In genomic region chr2:124612727-124613510, GRCm38 (mm10) we compare ENCODE assay signal across 8 mouse cellular contexts.
A peak's percentile ranks its signal among the peaks of the same experiment; 100 is the strongest.
DNase-seq lines count a peak whose midpoint lies in the region; ATAC-seq and TF ChIP-seq lines count a peak whose summit lies in the region.
"Had no signal": no experiment of that assay in that cellular context is flagged by ENCODE, and none has a peak within 500 bp of the region (broad histone marks: within the 10 kb centered on the region; RNA-seq: fewer than 3 reads in every experiment).

No protein-coding gene starts in this region.

- no peak for DNase-seq in lung, postnatal 25 days (ENCODE audit: low spot score)
- DNase-seq in hindbrain, embryonic 11.5 days (ENCODE audit: low spot score) = peak; percentile 35
- DNase-seq in liver, embryonic 14.5 days (ENCODE audit: low read depth in 3 of 3, low spot score in 3 of 3) = no peak
- no peak for DNase-seq in right cerebral cortex, adult 18-20 months
- DNase-seq in adipocyte (ENCODE audit: low spot score) = no peak
- DNase-seq: right cerebral cortex, postnatal 25 days had no signal

- H3K27me3 ChIP-seq in lung, embryonic 15.5 days = peaks cover 7% of the 10 kb centered on the region; the same call in 1 of the 2 replicates
- H3K27me3 ChIP-seq in hindbrain, embryonic 11.5 days (ENCODE audit: control insufficient read depth, insufficient read depth, low read length) = peaks cover 3% of the 10 kb centered on the region; the same call in 1 of the 2 replicates
- peaks cover 27% of the 10 kb centered on the region for H3K27me3 ChIP-seq in liver, embryonic 14.5 days (ENCODE audit: control insufficient read depth, insufficient read depth, low read length)
- H3K27me3 ChIP-seq in stomach, embryonic 16.5 days (ENCODE audit: control insufficient read depth, insufficient read depth, low read length) = no peaks in the 10 kb centered on the region

- peak overlapping the region; percentile 80 for H3K4me3 ChIP-seq in lung, embryonic 15.5 days
- peak overlapping the region; percentile 80 for H3K4me3 ChIP-seq in hindbrain, embryonic 11.5 days (ENCODE audit: low read depth, low read length)
- H3K4me3 ChIP-seq in liver, embryonic 14.5 days (ENCODE audit: insufficient read depth in 1 of 2, low read depth in 2 of 2, low read length in 2 of 2) = peak overlapping the region; percentile 35 to 49
- H3K4me3 ChIP-seq in stomach, embryonic 16.5 days (replicated peaks; ENCODE audit: low read length) = peak overlapping the region; percentile 71

- no peak for ATAC-seq in lung, embryonic 15.5 days (ENCODE audit: borderline replicate concordance, extremely low read depth, low FRiP score, low TSS enrichment)
- ATAC-seq in hindbrain, embryonic 11.5 days (ENCODE audit: low FRiP score) = peak; percentile 36; the same call in 1 of the 2 replicates
- ATAC-seq in liver, embryonic 14.5 days (ENCODE audit: insufficient read depth) = no peak
- ATAC-seq in stomach, embryonic 16.5 days (ENCODE audit: insufficient read depth, low FRiP score) = no peak

- no peaks in the 10 kb centered on the region for H3K9me3 ChIP-seq in lung, embryonic 15.5 days
- H3K9me3 ChIP-seq in hindbrain, embryonic 11.5 days (ENCODE audit: control insufficient read depth, low read length) = no peaks in the 10 kb centered on the region
- H3K9me3 ChIP-seq in liver, embryonic 14.5 days (ENCODE audit: control insufficient read depth, low read length) = no peaks in the 10 kb centered on the region
- H3K9me3 ChIP-seq in stomach, embryonic 16.5 days (replicated peaks; ENCODE audit: control insufficient read depth, low read length) = no peaks in the 10 kb centered on the region

- no peak for TF ChIP-seq CTCF in liver, embryonic 14.5 days (IDR thresholded peaks at IDR 0.05; ENCODE audit: low read depth)

- no peak for TF ChIP-seq EP300 in liver, embryonic 14.5 days (IDR thresholded peaks at IDR 0.05; ENCODE audit: low read depth)

- peaks cover 45% of the 10 kb centered on the region for H3K4me1 ChIP-seq in lung, embryonic 15.5 days
- no peaks in the 10 kb centered on the region; the same call in 1 of the 2 replicates for H3K4me1 ChIP-seq in hindbrain, embryonic 11.5 days (replicated peaks; ENCODE audit: control insufficient read depth, insufficient read depth, low read length)
- H3K4me1 ChIP-seq in liver, embryonic 14.5 days (replicated peaks; ENCODE audit: control insufficient read depth in 2 of 2, insufficient read depth in 2 of 2, low read length in 1 of 2) = peaks cover 0 to 6% of the 10 kb centered on the region in 2 experiments; a peak in 2 of 4 replicates
- peaks cover 17% of the 10 kb centered on the region for H3K4me1 ChIP-seq in stomach, embryonic 16.5 days (ENCODE audit: control insufficient read depth, insufficient read depth, low read length)

- no peaks in the 10 kb centered on the region for H3K36me3 ChIP-seq in lung, embryonic 15.5 days
- no peaks in the 10 kb centered on the region for H3K36me3 ChIP-seq in hindbrain, embryonic 11.5 days (ENCODE audit: control insufficient read depth, insufficient read depth, low read length)
- H3K36me3 ChIP-seq in liver, embryonic 14.5 days (replicated peaks; ENCODE audit: control insufficient read depth, insufficient read depth, low read depth) = no peaks in the 10 kb centered on the region
- no peaks in the 10 kb centered on the region for H3K36me3 ChIP-seq in stomach, embryonic 16.5 days (ENCODE audit: control insufficient read depth, insufficient read depth, low read length)

- H3K9ac ChIP-seq in lung, embryonic 15.5 days = peak overlapping the region; percentile 2
- 0 out of 2 replicates have a peak overlapping the region, but pooled peaks have one; percentile 7 for H3K9ac ChIP-seq in hindbrain, embryonic 11.5 days (ENCODE audit: low read depth, low read length)
- H3K9ac ChIP-seq in liver, embryonic 14.5 days (replicated peaks) = no peak overlapping the region
- H3K9ac ChIP-seq in stomach, embryonic 16.5 days (ENCODE audit: low read length) = peak overlapping the region; percentile 56

- peak overlapping the region; percentile 31; the same call in 1 of the 2 replicates for H3K27ac ChIP-seq in lung, embryonic 15.5 days
- H3K27ac ChIP-seq in hindbrain, embryonic 11.5 days (ENCODE audit: low read depth, low read length) = 0 out of 2 replicates have a peak overlapping the region, but pooled peaks have one; percentile 11
- no peak overlapping the region for H3K27ac ChIP-seq in liver, embryonic 14.5 days
- H3K27ac ChIP-seq in stomach, embryonic 16.5 days (ENCODE audit: low read length) = no peak overlapping the region

- peak overlapping the region; percentile 90 for H3K4me2 ChIP-seq in lung, embryonic 15.5 days
- H3K4me2 ChIP-seq in hindbrain, embryonic 11.5 days (replicated peaks; ENCODE audit: low read depth, low read length) = peak overlapping the region; percentile 88
- peak overlapping the region; percentile 24 for H3K4me2 ChIP-seq in liver, embryonic 14.5 days (ENCODE audit: low read depth)
- H3K4me2 ChIP-seq in stomach, embryonic 16.5 days (ENCODE audit: low read depth, low read length) = peak overlapping the region; percentile 72

- WGBS in lung, embryonic 15.5 days = 33% methylated on average over 10 of the region's 10 CpGs
- WGBS in hindbrain, embryonic 11.5 days = 46% methylated on average over 10 of the region's 10 CpGs
- 58% methylated on average over 10 of the region's 10 CpGs for WGBS in liver, embryonic 14.5 days (ENCODE audit: insufficient replicate concordance)
- 57% methylated on average over 10 of the region's 10 CpGs for WGBS in stomach, embryonic 16.5 days

Comparison
In these comparisons a context has a peak if more than half of its experiments do, and no peak if none do; other contexts are left out.
1. H3K27ac ChIP-seq: peak in lung, embryonic 15.5 days (single experiment) and hindbrain, embryonic 11.5 days (single experiment); none in liver, embryonic 14.5 days (single experiment) and stomach, embryonic 16.5 days (single experiment).
2. H3K4me2 ChIP-seq: peak in every context shown above with its lines; median percentile 90 in lung, embryonic 15.5 days; 88 in hindbrain, embryonic 11.5 days; 72 in stomach, embryonic 16.5 days; 24 in liver, embryonic 14.5 days.
3. Peak in every context shown above with its lines, with median percentiles within 50 percentile points of each other: H3K4me3 ChIP-seq.